Mouse (Mus musculus) bone marrow, adult 2 months (tissue): ENCODE measurements around the gene Il16.

ENCODE experiments used
- CTCF ChIP-seq: fragments of 200-500 bp; IDR thresholded peaks from 2 replicates; pipeline ENCODE4 v1.5.1; 2011; ENCODE audit warnings: low read length, control low read depth; ENCODE audit not compliant: control insufficient read depth, insufficient read depth
- POLR2A ChIP-seq: fragments of 200-500 bp; IDR thresholded peaks from 2 replicates; pipeline ENCODE4 v1.6.1; 2011; ENCODE audit warnings: low read depth, mild to moderate bottlenecking, control low read depth, low read length, borderline replicate concordance; ENCODE audit not compliant: control insufficient read depth

- TF ChIP-seq CTCF (no peak), POLR2A (no peak)
Observed at GRCm38 (mm10) chr7:83641163-83641562, 104.4 kb downstream of the Il16 start.
